Mouse (Mus musculus): ENCODE measurements around the gene Trabd2b.

DNA sequence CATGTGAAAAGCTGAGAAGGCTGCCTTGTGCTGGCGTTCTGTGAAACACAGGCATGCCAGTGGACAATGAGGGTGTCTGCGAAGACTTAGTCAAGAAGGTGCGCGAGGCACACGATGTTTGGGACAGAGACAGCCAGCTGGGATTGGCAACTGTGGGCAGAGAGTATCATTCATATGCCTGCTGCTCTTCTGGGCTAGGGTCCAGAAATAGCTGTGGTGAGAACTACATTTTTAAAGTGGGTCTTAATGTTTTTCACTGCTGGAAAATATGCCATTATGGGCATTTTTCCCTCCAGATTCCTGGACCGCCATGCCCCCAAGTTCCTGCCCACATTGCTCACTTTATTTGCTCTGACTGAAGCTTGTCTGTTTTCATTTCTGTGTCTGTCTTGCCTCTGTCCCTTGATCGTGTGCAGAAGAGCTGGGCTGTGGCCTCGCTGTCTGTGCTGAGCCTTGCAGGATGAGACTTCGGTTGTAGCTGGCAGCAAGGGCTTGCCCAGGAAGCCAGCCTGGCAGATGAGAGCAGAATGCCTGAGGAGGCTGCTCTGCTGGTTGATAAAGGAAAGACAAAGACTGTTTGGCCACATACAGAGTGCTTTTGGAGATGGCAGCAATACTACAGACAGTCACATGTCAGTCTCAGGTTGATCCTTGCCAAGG, 42.0 kb downstream of the Trabd2b start:
- TF ChIP-seq CTCF (IDR thresholded peaks at IDR 0.05) (no peak), EP300 (IDR thresholded peaks at IDR 0.05) (no peak)

All from lung, postnatal 0 days (tissue).